Mouse (Mus musculus): ENCODE results near the gene Rb1. TPM values are rescaled to one million over a fixed set of nuclear protein-coding genes. Genes with fewer than 3 reads are reported as not detected.
A peak's percentile ranks its signal among the peaks of the same experiment; 100 is the strongest.

Rb1 gene
- total RNA-seq, 2 experiments from 2014 or later: 46.1 to 46.3 TPM

GRCm38 (mm10) chr14:73271807-73272206 is 53.8 kb downstream of the Rb1 start:
- DNase-seq (ENCODE audit: low spot score in 2 of 2): no peak

GRCm38 (mm10) chr14:73266166-73266565 is 59.5 kb downstream of the Rb1 start:
- DNase-seq (ENCODE audit: low spot score in 2 of 2): no peak

GRCm38 (mm10) chr14:73262210-73262609 is 63.4 kb downstream of the Rb1 start:
- no peak for DNase-seq (ENCODE audit: low spot score in 2 of 2)

- no peak for DNase-seq (ENCODE audit: low spot score in 2 of 2)
These were observed 67.4 kb downstream of the Rb1 start for GRCm38 (mm10) chr14:73258181-73258580.

GRCm38 (mm10) chr14:73257348-73257747 is 68.3 kb downstream of the Rb1 start:
- DNase-seq (ENCODE audit: low spot score in 2 of 2): no peak

- no peak for DNase-seq (ENCODE audit: low spot score in 2 of 2)
These were observed 70.1 kb downstream of the Rb1 start for GRCm38 (mm10) chr14:73255426-73255970.

GRCm38 (mm10) chr14:73254412-73254811 is 71.2 kb downstream of the Rb1 start:
- DNase-seq (ENCODE audit: low spot score in 2 of 2): no peak

GRCm38 (mm10) chr14:73253453-73254251 is 72.0 kb downstream of the Rb1 start:
- DNase-seq (ENCODE audit: low spot score in 2 of 2): no peak

- no peak for DNase-seq (ENCODE audit: low spot score in 2 of 2)
These were observed 73.3 kb downstream of the Rb1 start for GRCm38 (mm10) chr14:73252276-73252675.

- DNase-seq (ENCODE audit: low spot score in 2 of 2): no peak
These were observed 75.6 kb downstream of the Rb1 start for GRCm38 (mm10) chr14:73250056-73250455.

- DNase-seq (ENCODE audit: low spot score in 2 of 2): no peak
These were observed 81.5 kb downstream of the Rb1 start for GRCm38 (mm10) chr14:73244061-73244597.

GRCm38 (mm10) chr14:73239857-73240256 is 85.8 kb downstream of the Rb1 start:
- DNase-seq (ENCODE audit: low spot score in 2 of 2): no peak

GRCm38 (mm10) chr14:73239291-73239690 is 86.3 kb downstream of the Rb1 start:
- DNase-seq (ENCODE audit: low spot score in 2 of 2): no peak

GRCm38 (mm10) chr14:73238498-73239250 is 86.9 kb downstream of the Rb1 start:
- DNase-seq (ENCODE audit: low spot score in 2 of 2): peak in 1 of 2 experiments; percentile 31

GRCm38 (mm10) chr14:73237848-73238321 is 87.7 kb downstream of the Rb1 start, which contains the start of gene Lpar6:
Gene Lpar6 (plus strand): TSS chr14:73237895.
- peak in 1 of 2 experiments; percentile 47 for DNase-seq (ENCODE audit: low spot score in 2 of 2)

- no peak for DNase-seq (ENCODE audit: low spot score in 2 of 2)
These were observed 91.1 kb downstream of the Rb1 start for GRCm38 (mm10) chr14:73234468-73235031.

GRCm38 (mm10) chr14:73231286-73231982 is 94.2 kb downstream of the Rb1 start:
- peak in 1 of 2 experiments; percentile 11 for DNase-seq (ENCODE audit: low spot score in 2 of 2)

GRCm38 (mm10) chr14:73226849-73227248 is 98.8 kb downstream of the Rb1 start:
- no peak for DNase-seq (ENCODE audit: low spot score in 2 of 2)

- no peak for DNase-seq (ENCODE audit: low spot score in 2 of 2)
These were observed 99.3 kb downstream of the Rb1 start for GRCm38 (mm10) chr14:73226346-73226745.

- no peak for DNase-seq (ENCODE audit: low spot score in 2 of 2)
These were observed 103.2 kb downstream of the Rb1 start for GRCm38 (mm10) chr14:73222316-73222970.

Measured in gastrocnemius, postnatal 4 days (tissue).